In genomic region chrX:153932586-153932985, GRCm38 (mm10) we compare ENCODE assay signal across 11 mouse cellular contexts.
DNase-seq lines count a peak whose midpoint lies in the region; ATAC-seq and TF ChIP-seq lines count a peak whose summit lies in the region.
"Had no signal": no experiment of that assay in that cellular context is flagged by ENCODE, and none has a peak within 500 bp of the region (broad histone marks: within the 10 kb centered on the region; RNA-seq: fewer than 3 reads in every experiment).

No protein-coding gene starts in this region.

- no peak overlapping the region for H3K4me2 ChIP-seq in heart, embryonic 16.5 days (ENCODE audit: low read depth, low read length)
- no peak overlapping the region for H3K4me2 ChIP-seq in midbrain, postnatal 0 days (ENCODE audit: low read depth, low read length, poor library complexity, severe bottlenecking)
- no peak overlapping the region for H3K4me2 ChIP-seq in midbrain, embryonic 15.5 days
- H3K4me2 ChIP-seq: neural tube, embryonic 13.5 days had no signal

- no peak for DNase-seq in heart, adult 9 months (ENCODE audit: low spot score in 2 of 2)
- no peak for DNase-seq in midbrain, postnatal 0 days (ENCODE audit: low spot score)
- DNase-seq in thymus, postnatal 36 days, result peak; percentile 49 to 71
- no peak for DNase-seq in urinary bladder, postnatal 4 days (ENCODE audit: low spot score in 2 of 2)
- no peak for DNase-seq in left cerebral cortex, postnatal 36 days (ENCODE audit: low spot score in 2 of 2)
- DNase-seq: adrenal gland, postnatal 36 days; lung, adult 18-20 months had no signal

- no peak overlapping the region for H3K27ac ChIP-seq in heart, embryonic 16.5 days (ENCODE audit: low read length)
- no peak overlapping the region for H3K27ac ChIP-seq in midbrain, postnatal 0 days (ENCODE audit: low read depth, low read length)
- H3K27ac ChIP-seq in midbrain, embryonic 15.5 days, result no peak overlapping the region
- H3K27ac ChIP-seq: neural tube, embryonic 13.5 days had no signal

- 57% methylated on average over 2 of the region's 2 CpGs for WGBS in heart, embryonic 16.5 days
- WGBS in midbrain, postnatal 0 days, result 71% methylated on average over 2 of the region's 2 CpGs
- WGBS in midbrain, embryonic 15.5 days, result 74% methylated on average over 2 of the region's 2 CpGs

- H3K36me3 ChIP-seq in heart, embryonic 16.5 days (ENCODE audit: control insufficient read depth, insufficient read depth), result no peaks in the 10 kb centered on the region
- H3K36me3 ChIP-seq in midbrain, postnatal 0 days (ENCODE audit: insufficient read depth, low read length), result no peaks in the 10 kb centered on the region
- H3K36me3 ChIP-seq in midbrain, embryonic 15.5 days (replicated peaks), result no peaks in the 10 kb centered on the region
- H3K36me3 ChIP-seq: neural tube, embryonic 13.5 days had no signal

- no peaks in the 10 kb centered on the region for H3K4me1 ChIP-seq in heart, embryonic 16.5 days (ENCODE audit: control insufficient read depth, insufficient read depth, low read length)
- H3K4me1 ChIP-seq in midbrain, postnatal 0 days (ENCODE audit: insufficient read depth, low read length), result no peaks in the 10 kb centered on the region
- H3K4me1 ChIP-seq in midbrain, embryonic 15.5 days, result no peaks in the 10 kb centered on the region
- H3K4me1 ChIP-seq: neural tube, embryonic 13.5 days had no signal

- no peaks in the 10 kb centered on the region for H3K27me3 ChIP-seq in heart, embryonic 16.5 days (ENCODE audit: control insufficient read depth, insufficient read depth, low read length)
- no peaks in the 10 kb centered on the region for H3K27me3 ChIP-seq in midbrain, postnatal 0 days (ENCODE audit: insufficient read depth, low read length)
- no peaks in the 10 kb centered on the region for H3K27me3 ChIP-seq in midbrain, embryonic 15.5 days (replicated peaks)
- H3K27me3 ChIP-seq: neural tube, embryonic 13.5 days had no signal

- peak; percentile 46; the same call in 1 of the 2 replicates for ATAC-seq in heart, embryonic 16.5 days (replicated peaks; ENCODE audit: extremely low read depth, insufficient read depth, low FRiP score)
- no peak for ATAC-seq in midbrain, postnatal 0 days (ENCODE audit: low FRiP score)
- no peak for ATAC-seq in midbrain, embryonic 15.5 days (replicated peaks)
- peak; percentile 65 for ATAC-seq in megakaryocyte progenitor cell, adult 5-6 weeks (replicated peaks; ENCODE audit: poor library complexity)

- no peak overlapping the region for H3K4me3 ChIP-seq in heart, embryonic 16.5 days (ENCODE audit: low read length)
- no peak overlapping the region for H3K4me3 ChIP-seq in midbrain, postnatal 0 days (ENCODE audit: low read depth, low read length)
- H3K4me3 ChIP-seq in midbrain, embryonic 15.5 days, result no peak overlapping the region
- H3K4me3 ChIP-seq: neural tube, embryonic 13.5 days had no signal

- intact Hi-C loops in left cerebral cortex, postnatal 36 days (cut with DNase I), result no loop called here

- H3K9ac ChIP-seq in heart, embryonic 16.5 days (ENCODE audit: low read length), result no peak overlapping the region
- H3K9ac ChIP-seq in midbrain, postnatal 0 days (replicated peaks; ENCODE audit: low read length, poor library complexity, severe bottlenecking), result no peak overlapping the region
- H3K9ac ChIP-seq in midbrain, embryonic 15.5 days, result no peak overlapping the region
- H3K9ac ChIP-seq: neural tube, embryonic 13.5 days had no signal

- H3K9me3 ChIP-seq in heart, embryonic 16.5 days (replicated peaks; ENCODE audit: control insufficient read depth, low read length), result no peaks in the 10 kb centered on the region
- no peaks in the 10 kb centered on the region for H3K9me3 ChIP-seq in midbrain, postnatal 0 days (ENCODE audit: low read length)
- H3K9me3 ChIP-seq in midbrain, embryonic 15.5 days, result no peaks in the 10 kb centered on the region
- H3K9me3 ChIP-seq: neural tube, embryonic 13.5 days had no signal

- peak; percentile 39 for TF ChIP-seq CTCF in midbrain, postnatal 0 days (IDR thresholded peaks at IDR 0.05)

Comparison
In these comparisons a context has a peak if more than half of its experiments do, and no peak if none do; other contexts are left out.
1. ATAC-seq: peak in heart, embryonic 16.5 days (single experiment) and megakaryocyte progenitor cell, adult 5-6 weeks (single experiment); none in midbrain, postnatal 0 days (single experiment) and midbrain, embryonic 15.5 days (single experiment).
2. DNase-seq: peak in thymus, postnatal 36 days (2 of 2); none in heart, adult 9 months (0 of 2), midbrain, postnatal 0 days (single experiment), urinary bladder, postnatal 4 days (0 of 2) and left cerebral cortex, postnatal 36 days (0 of 2).